Mouse (Mus musculus) liver, adult 2 months (tissue): Measurements from ENCODE around the gene Gm3259. TPM values are rescaled to one million over a fixed set of nuclear protein-coding genes. Genes with fewer than 3 reads are reported as not detected.
"Not testable (repeated sequence)": the region's sequence is repeated elsewhere in the genome, so short reads cannot be mapped to it uniquely, and the experiment has no call there.

Experiments used
- DNase-seq: peaks from one replicate; pipeline ENCODE4 v3.0.0-alpha.2; 2011; ENCODE audit warnings: low read depth, low spot score; ENCODE audit errors: extremely low read depth
- H3K27ac ChIP-seq: fragments of 200-500 bp; replicated peaks from 2 replicates; pipeline ENCODE4 v1.5.1; 2012; ENCODE audit warnings: low read depth, mild to moderate bottlenecking, control low read depth, inconsistent platforms, low read length; ENCODE audit not compliant: insufficient read depth
- H3K27me3 ChIP-seq: fragments of 200-500 bp; 2 replicates; pipeline ENCODE4 v1.6.1; 2012; ENCODE audit warnings: mild to moderate bottlenecking, moderate library complexity, low read length, inconsistent platforms; ENCODE audit not compliant: control insufficient read depth, insufficient read depth
- H3K36me3 ChIP-seq: fragments of 200-500 bp; 2 replicates; pipeline ENCODE4 v1.6.1; 2012; ENCODE audit warnings: low read length, inconsistent platforms; ENCODE audit not compliant: control insufficient read depth, insufficient read depth
- H3K4me1 ChIP-seq: fragments of 200-500 bp; 2 replicates; pipeline ENCODE4 v1.6.1; 2011; ENCODE audit warnings: low read length; ENCODE audit not compliant: control insufficient read depth, insufficient read depth
- H3K4me3 ChIP-seq: fragments of 200-500 bp; 2 replicates; pipeline ENCODE4 v1.5.1; 2011; ENCODE audit warnings: low read depth, mild to moderate bottlenecking, control low read depth, low read length, moderate library complexity; ENCODE audit not compliant: insufficient read depth
- H3K79me2 ChIP-seq: fragments of 200-500 bp; 2 replicates; pipeline ENCODE4 v1.6.1; 2012; ENCODE audit warnings: inconsistent platforms, mild to moderate bottlenecking, low read length, moderate library complexity; ENCODE audit not compliant: control insufficient read depth, insufficient read depth
- H3K9ac ChIP-seq: fragments of 200-500 bp; 2 replicates; pipeline ENCODE4 v1.6.1; 2012; ENCODE audit warnings: low read depth, mild to moderate bottlenecking, control low read depth, inconsistent platforms, low read length
- WGBS: fragments of 180-500 bp; shearing (Covaris S2); methylation state at CpG from one replicate; pipeline ENCODE4 v1.1.7; 2018; 5-methylcytosine and 5-hydroxymethylcytosine counted together
- polyA plus RNA-seq: library from polyadenylated mRNA; depleted of rRNA; stranded (reverse); fragments of >200 nt; gene quantifications from 2 replicates; pipeline ENCODE4 v1.2.3, GENCODE M21; 2012; rRNA removed
- total RNA-seq: library from RNA; depleted of rRNA; stranded (reverse); fragments of >200 nt; gene quantifications from 2 replicates; pipeline ENCODE4 v1.2.3, GENCODE M21; 2014; rRNA removed

Gene Gm3259
- not detected in 2 replicates for total RNA-seq
- polyA plus RNA-seq = not detected in 2 replicates

GRCm38 (mm10) chr5:95305611-95306010, at the start of gene Gm3259:
TSS of gene Gm3259 (plus strand) at chr5:95305911.
- not testable (repeated sequence) for H3K79me2 ChIP-seq, H3K9ac ChIP-seq, H3K4me3 ChIP-seq, H3K36me3 ChIP-seq, DNase-seq, H3K4me1 ChIP-seq, H3K27me3 ChIP-seq, H3K27ac ChIP-seq
- 30% methylated on average over 2 of the region's 2 CpGs for WGBS

- H3K4me3 ChIP-seq, H3K36me3 ChIP-seq, H3K27ac ChIP-seq, H3K9ac ChIP-seq, H3K27me3 ChIP-seq, DNase-seq, H3K79me2 ChIP-seq, H3K4me1 ChIP-seq: not testable (repeated sequence)
- WGBS = no CpG with 5 or more reads among the region's 1 CpGs
Observed at GRCm38 (mm10) chr5:95272668-95273067, 33.0 kb upstream of the Gm3259 start, which contains the start of gene Gm10424. TSS of gene Gm10424 (minus strand) at chr5:95272768.

Other genes starting within 250 kb of the Gm3259 start
- not detected in 2 replicates for gene Gm7942, start 199.0 kb upstream of the Gm3259 start, total RNA-seq
- gene Gm7942, start 199.0 kb upstream of the Gm3259 start, polyA plus RNA-seq = not detected in 2 replicates
- not detected in 2 replicates for gene Gm16513, start 123.3 kb upstream of the Gm3259 start, total RNA-seq
- not detected in 2 replicates for gene Gm16513, start 123.3 kb upstream of the Gm3259 start, polyA plus RNA-seq
- gene Gm10424, start 33.1 kb upstream of the Gm3259 start, total RNA-seq = not detected in 2 replicates
- gene Gm10424, start 33.1 kb upstream of the Gm3259 start, polyA plus RNA-seq = not detected in 2 replicates
- not detected in 2 replicates for gene D5Ertd577e, start 150.9 kb downstream of the Gm3259 start, total RNA-seq
- not detected in 2 replicates for gene D5Ertd577e, start 150.9 kb downstream of the Gm3259 start, polyA plus RNA-seq
- not detected in 2 replicates for gene Gm3286, start 204.8 kb downstream of the Gm3259 start, total RNA-seq
- not detected in 2 replicates for gene Gm3286, start 204.8 kb downstream of the Gm3259 start, polyA plus RNA-seq